18 mouse cellular contexts compared by ENCODE assay signal in the genomic region with DNA sequence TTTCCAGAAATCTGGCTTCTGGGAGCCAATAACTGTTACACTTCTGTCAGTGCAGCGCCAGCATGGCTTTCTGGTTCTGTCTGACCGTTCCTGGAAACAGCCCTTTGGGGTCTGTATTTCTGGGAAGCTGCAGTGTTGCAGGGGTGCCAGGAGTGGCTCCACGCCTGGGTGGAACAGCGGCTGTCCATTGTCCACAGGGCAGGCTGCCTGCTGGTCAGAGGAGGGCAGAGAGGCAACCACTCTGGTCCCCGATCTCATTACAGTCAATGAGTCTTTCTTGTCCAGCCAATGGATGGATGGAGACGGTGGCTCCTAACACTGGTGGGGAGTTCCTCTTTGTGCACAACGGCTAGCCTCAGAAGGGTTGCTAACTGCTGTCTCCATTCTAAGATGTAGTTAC.
"Had no signal": no experiment of that assay in that cellular context is flagged by ENCODE, and none has a peak within 500 bp of the region (broad histone marks: within the 10 kb centered on the region; RNA-seq: fewer than 3 reads in every experiment).

No protein-coding gene starts in this region.

- H3K9ac ChIP-seq: intestine, embryonic 15.5 days; liver, embryonic 13.5 days; liver, postnatal 0 days; lung, embryonic 15.5 days; neural tube, embryonic 15.5 days had no signal

- H3K4me2 ChIP-seq: intestine, embryonic 15.5 days; liver, embryonic 13.5 days; lung, embryonic 15.5 days; neural tube, embryonic 15.5 days had no signal

- H3K27ac ChIP-seq: intestine, embryonic 15.5 days; liver, embryonic 13.5 days; lung, embryonic 15.5 days; macrophage; neural tube, embryonic 15.5 days had no signal

- H3K9me3 ChIP-seq: intestine, embryonic 15.5 days; liver, embryonic 13.5 days; lung, embryonic 15.5 days; megakaryocyte, embryonic 14.5 days; neural tube, embryonic 15.5 days had no signal

- ATAC-seq: intestine, embryonic 15.5 days; liver, postnatal 0 days had no signal

- H3K36me3 ChIP-seq: intestine, embryonic 15.5 days; liver, embryonic 13.5 days; neural tube, embryonic 15.5 days had no signal

- H3K4me1 ChIP-seq: intestine, embryonic 15.5 days; liver, embryonic 13.5 days; lung, embryonic 15.5 days; neural tube, embryonic 15.5 days had no signal

- DNase-seq: kidney, adult 18-20 months; kidney, postnatal 10 days; kidney, postnatal 4 days; liver; liver, embryonic 13.5 days; liver, postnatal 0 days; lung, postnatal 14 days; right cerebral cortex, adult 18-20 months; right cerebral cortex, postnatal 4 days; spleen, adult 18-20 months; thymus, adult 18-20 months; thymus, postnatal 14 days had no signal

- H3K4me3 ChIP-seq: intestine, embryonic 15.5 days; liver, embryonic 13.5 days; lung, embryonic 15.5 days; megakaryocyte, embryonic 14.5 days; myocyte; neural tube, embryonic 15.5 days had no signal

- H3K27me3 ChIP-seq: intestine, embryonic 15.5 days; liver, embryonic 13.5 days; lung, embryonic 15.5 days; megakaryocyte, embryonic 14.5 days; neural tube, embryonic 15.5 days had no signal
